Mouse (Mus musculus): ENCODE data around the gene Tmem8b.

- TF ChIP-seq POLR2A (IDR thresholded peaks at IDR 0.05; ENCODE audit: low read depth, low read length) (no peak), CTCF (IDR thresholded peaks at IDR 0.05; ENCODE audit: extremely low read depth, insufficient read depth, insufficient read length, insufficient replicate concordance) (no peak)
Observed at GRCm38 (mm10) chr4:43726228-43726993, 57.6 kb downstream of the Tmem8b start.

All from spleen, adult 2 months (tissue).